Mouse (Mus musculus) liver, adult 2 months (tissue): ENCODE measurements around the gene Dlgap1. TPM values are rescaled to one million over a fixed set of nuclear protein-coding genes. Genes with fewer than 3 reads are reported as not detected.

Experiments used
- DNase-seq: peaks from one replicate; pipeline ENCODE4 v3.0.0-alpha.2; 2011; ENCODE audit warnings: low read depth, low spot score; ENCODE audit errors: extremely low read depth
- H3K27ac ChIP-seq: fragments of 200-500 bp; replicated peaks from 2 replicates; pipeline ENCODE4 v1.5.1; 2012; ENCODE audit warnings: low read depth, mild to moderate bottlenecking, control low read depth, inconsistent platforms, low read length; ENCODE audit not compliant: insufficient read depth
- H3K27me3 ChIP-seq: fragments of 200-500 bp; 2 replicates; pipeline ENCODE4 v1.6.1; 2012; ENCODE audit warnings: mild to moderate bottlenecking, moderate library complexity, low read length, inconsistent platforms; ENCODE audit not compliant: control insufficient read depth, insufficient read depth
- H3K36me3 ChIP-seq: fragments of 200-500 bp; 2 replicates; pipeline ENCODE4 v1.6.1; 2012; ENCODE audit warnings: low read length, inconsistent platforms; ENCODE audit not compliant: control insufficient read depth, insufficient read depth
- H3K4me1 ChIP-seq: fragments of 200-500 bp; 2 replicates; pipeline ENCODE4 v1.6.1; 2011; ENCODE audit warnings: low read length; ENCODE audit not compliant: control insufficient read depth, insufficient read depth
- H3K4me3 ChIP-seq: fragments of 200-500 bp; 2 replicates; pipeline ENCODE4 v1.5.1; 2011; ENCODE audit warnings: low read depth, mild to moderate bottlenecking, control low read depth, low read length, moderate library complexity; ENCODE audit not compliant: insufficient read depth
- H3K79me2 ChIP-seq: fragments of 200-500 bp; 2 replicates; pipeline ENCODE4 v1.6.1; 2012; ENCODE audit warnings: inconsistent platforms, mild to moderate bottlenecking, low read length, moderate library complexity; ENCODE audit not compliant: control insufficient read depth, insufficient read depth
- H3K9ac ChIP-seq: fragments of 200-500 bp; 2 replicates; pipeline ENCODE4 v1.6.1; 2012; ENCODE audit warnings: low read depth, mild to moderate bottlenecking, control low read depth, inconsistent platforms, low read length
- CTCF ChIP-seq: fragments of 200-500 bp; IDR thresholded peaks from 2 replicates; pipeline ENCODE4 v1.5.1; 2011; ENCODE audit warnings: low read depth, low read length, control low read depth
- POLR2A ChIP-seq: fragments of 200-500 bp; IDR thresholded peaks from 2 replicates; pipeline ENCODE4 v1.6.1; 2011; ENCODE audit warnings: low read length, control low read depth; ENCODE audit not compliant: insufficient read depth; ENCODE audit errors: extremely low read depth
- WGBS: fragments of 180-500 bp; shearing (Covaris S2); methylation state at CpG from one replicate; pipeline ENCODE4 v1.1.7; 2018; 5-methylcytosine and 5-hydroxymethylcytosine counted together
- polyA plus RNA-seq: library from polyadenylated mRNA; depleted of rRNA; stranded (reverse); fragments of >200 nt; gene quantifications from 2 replicates; pipeline ENCODE4 v1.2.3, GENCODE M21; 2012
- total RNA-seq: library from RNA; depleted of rRNA; stranded (reverse); fragments of >200 nt; gene quantifications from 2 replicates; pipeline ENCODE4 v1.2.3, GENCODE M21; 2014

The Dlgap1 gene
- total and polyA plus RNA-seq, 2 experiments, result 0.55 to 1.5 TPM

GRCm38 (mm10) chr17:70528196-70529187 is 559.6 kb downstream of the Dlgap1 start:
- Histone ChIP-seq H3K36me3 (no peaks in the 10 kb centered on the region), H3K79me2 (no peaks in the 10 kb centered on the region), H3K27ac (no peak overlapping the region), H3K27me3 (no peaks in the 10 kb centered on the region; the same call in 1 of the 2 replicates), H3K9ac (no peak overlapping the region), H3K4me3 (no peak overlapping the region), H3K4me1 (no peaks in the 10 kb centered on the region)
- no peak for DNase-seq
- WGBS, result 45% methylated on average over 7 of the region's 7 CpGs
- TF ChIP-seq CTCF (no peak), POLR2A (no peak)

GRCm38 (mm10) chr17:70534321-70534720 is 565.4 kb downstream of the Dlgap1 start:
- H3K36me3 ChIP-seq, result no peaks in the 10 kb centered on the region
- 69% methylated on average over 3 of the region's 3 CpGs for WGBS
- no peak for TF ChIP-seq POLR2A
- TF ChIP-seq CTCF, result no peak
- H3K79me2 ChIP-seq, result no peaks in the 10 kb centered on the region
- DNase-seq, result no peak
- H3K27ac ChIP-seq, result no peak overlapping the region
- no peak overlapping the region for H3K9ac ChIP-seq
- no peak overlapping the region for H3K4me3 ChIP-seq
- no peaks in the 10 kb centered on the region for H3K27me3 ChIP-seq
- no peaks in the 10 kb centered on the region for H3K4me1 ChIP-seq

GRCm38 (mm10) chr17:70541816-70542215 is 572.9 kb downstream of the Dlgap1 start:
- 80% methylated on average over 4 of the region's 4 CpGs for WGBS

GRCm38 (mm10) chr17:70550793-70551192 is 581.9 kb downstream of the Dlgap1 start:
- Histone ChIP-seq H3K36me3 (no peaks in the 10 kb centered on the region), H3K79me2 (no peaks in the 10 kb centered on the region), H3K27me3 (no peaks in the 10 kb centered on the region), H3K27ac (no peak overlapping the region), H3K4me1 (no peaks in the 10 kb centered on the region), H3K9ac (no peak overlapping the region), H3K4me3 (no peak overlapping the region)
- WGBS, result 87% methylated on average over 4 of the region's 4 CpGs
- no peak for TF ChIP-seq POLR2A
- TF ChIP-seq CTCF, result no peak
- no peak for DNase-seq

More at GRCm38 (mm10) chr17:70541816-70542215, 572.9 kb downstream of the Dlgap1 start:
- Histone ChIP-seq H3K9ac (no peak overlapping the region), H3K4me3 (no peak overlapping the region), H3K27me3 (no peaks in the 10 kb centered on the region), H3K4me1 (no peaks in the 10 kb centered on the region), H3K27ac (no peak overlapping the region), H3K79me2 (no peaks in the 10 kb centered on the region), H3K36me3 (no peaks in the 10 kb centered on the region)
- no peak for TF ChIP-seq CTCF
- no peak for TF ChIP-seq POLR2A
- DNase-seq, result no peak

GRCm38 (mm10) chr17:70561547-70561946 is 592.7 kb downstream of the Dlgap1 start:
- no peak overlapping the region for H3K4me3 ChIP-seq
- no peaks in the 10 kb centered on the region for H3K4me1 ChIP-seq
- TF ChIP-seq POLR2A, result no peak
- TF ChIP-seq CTCF, result no peak
- no peaks in the 10 kb centered on the region for H3K79me2 ChIP-seq
- 69% methylated on average over 7 of the region's 7 CpGs for WGBS
- no peak overlapping the region for H3K9ac ChIP-seq
- no peaks in the 10 kb centered on the region for H3K27me3 ChIP-seq
- H3K36me3 ChIP-seq, result no peaks in the 10 kb centered on the region
- DNase-seq, result no peak
- no peak overlapping the region for H3K27ac ChIP-seq

- Histone ChIP-seq H3K27ac (no peak overlapping the region), H3K79me2 (no peaks in the 10 kb centered on the region), H3K4me3 (no peak overlapping the region), H3K36me3 (no peaks in the 10 kb centered on the region), H3K27me3 (no peaks in the 10 kb centered on the region), H3K4me1 (no peaks in the 10 kb centered on the region), H3K9ac (no peak overlapping the region)
- WGBS, result 78% methylated on average over 5 of the region's 5 CpGs
- TF ChIP-seq CTCF (no peak), POLR2A (no peak)
- no peak for DNase-seq
Observed at GRCm38 (mm10) chr17:70570848-70571247, 602.0 kb downstream of the Dlgap1 start.
